Mouse (Mus musculus): ENCODE data around the gene Alox15. TPM values are rescaled to one million over a fixed set of nuclear protein-coding genes. Genes with fewer than 3 reads are reported as not detected.

The Alox15 gene
- polyA plus RNA-seq, 1 experiment from 2014 or later: not detected

DNA sequence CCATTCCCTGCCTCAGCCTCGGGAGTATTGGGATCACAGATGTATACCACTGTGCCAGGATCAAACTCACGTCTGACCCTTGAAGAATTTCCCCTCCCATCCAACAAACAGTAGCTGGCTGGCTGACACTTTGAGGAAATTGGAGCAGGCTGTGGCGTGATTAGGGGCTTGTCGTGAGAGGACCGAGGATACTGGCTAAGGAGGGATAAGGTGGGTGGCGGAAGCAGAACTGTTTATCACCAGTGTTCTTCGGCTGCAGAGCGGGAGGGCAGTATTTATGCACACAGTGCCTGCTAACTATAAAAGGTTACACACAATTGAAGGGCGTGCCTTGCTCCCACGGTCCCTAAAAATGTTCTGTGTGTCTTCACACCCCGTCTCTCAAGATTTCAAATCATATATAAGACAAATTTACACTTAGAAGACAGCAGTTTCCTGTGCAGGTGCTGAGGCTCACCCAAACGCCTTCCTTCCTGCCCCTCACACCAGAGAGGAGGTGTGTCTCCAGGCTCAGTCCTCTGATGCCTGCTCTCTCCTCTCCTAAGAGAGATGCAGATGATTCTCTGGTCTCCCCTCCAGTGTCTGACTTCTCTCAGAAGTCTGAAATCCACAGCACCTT lies 53.9 kb downstream of the Alox15 start:
- 63% methylated on average over 12 of the region's 12 CpGs for WGBS
- Histone ChIP-seq H3K27ac (ENCODE audit: low read depth, low read length) (no peak overlapping the region), H3K4me3 (ENCODE audit: low read depth, low read length) (no peak overlapping the region), H3K27me3 (ENCODE audit: control insufficient read depth, insufficient read depth, low read length) (no peaks in the 10 kb centered on the region), H3K4me2 (ENCODE audit: low read depth) (no peak overlapping the region), H3K36me3 (ENCODE audit: control insufficient read depth, insufficient read depth, low read length) (no peaks in the 10 kb centered on the region), H3K4me1 (ENCODE audit: control insufficient read depth, insufficient read depth, low read length) (no peaks in the 10 kb centered on the region), H3K9me3 (ENCODE audit: control insufficient read depth, low read length) (no peaks in the 10 kb centered on the region), H3K9ac (ENCODE audit: low read length) (no peak overlapping the region)
- no peak for DNase-seq (ENCODE audit: low spot score)
- no peak for ATAC-seq (ENCODE audit: insufficient read depth, low FRiP score, low TSS enrichment)

DNA sequence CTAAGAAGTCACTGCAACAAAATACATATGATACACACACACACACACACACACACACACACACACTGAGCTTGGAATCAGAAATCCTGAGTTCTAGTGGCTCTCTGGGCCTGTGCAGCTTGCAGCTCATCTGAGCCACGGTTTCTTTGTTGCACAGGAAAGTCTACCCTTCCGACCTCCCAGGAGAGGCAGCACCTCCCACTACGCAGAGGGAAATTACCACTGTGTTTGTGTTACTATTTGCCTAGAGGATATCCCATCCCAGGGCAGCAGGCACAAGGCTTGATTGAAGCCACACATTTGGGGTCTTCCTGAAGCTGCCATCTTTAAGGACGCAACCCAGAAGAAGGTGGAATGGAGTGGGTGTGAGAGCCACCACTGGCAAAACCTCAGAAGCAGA lies 54.4 kb downstream of the Alox15 start:
- H3K9ac ChIP-seq (ENCODE audit: low read length): no peak overlapping the region

More for the DNA sequence above, 54.4 kb downstream of the Alox15 start:
- ATAC-seq (ENCODE audit: insufficient read depth, low FRiP score, low TSS enrichment) (no peak), DNase-seq (ENCODE audit: low spot score) (no peak)
- 63% methylated on average over 4 of the region's 4 CpGs for WGBS
- Histone ChIP-seq H3K27me3 (ENCODE audit: control insufficient read depth, insufficient read depth, low read length) (no peaks in the 10 kb centered on the region), H3K27ac (ENCODE audit: low read depth, low read length) (no peak overlapping the region), H3K4me1 (ENCODE audit: control insufficient read depth, insufficient read depth, low read length) (no peaks in the 10 kb centered on the region), H3K9me3 (ENCODE audit: control insufficient read depth, low read length) (no peaks in the 10 kb centered on the region), H3K4me3 (ENCODE audit: low read depth, low read length) (no peak overlapping the region), H3K4me2 (ENCODE audit: low read depth) (no peak overlapping the region), H3K36me3 (ENCODE audit: control insufficient read depth, insufficient read depth, low read length) (no peaks in the 10 kb centered on the region)

Other genes starting within 250 kb of the Alox15 start
- gene Mgl2, start 221.7 kb downstream of the Alox15 start, polyA plus RNA-seq (2014; fragmentation: Nextera tagmentation; extraction: Ambion mirVana): not detected in 2 replicates
- 0.38 and 0.39 TPM in 2 replicates for gene Clec10a, start 195.8 kb downstream of the Alox15 start, polyA plus RNA-seq (2014; fragmentation: Nextera tagmentation; extraction: Ambion mirVana)
- gene Slc16a11, start 139.3 kb downstream of the Alox15 start, polyA plus RNA-seq (2014; fragmentation: Nextera tagmentation; extraction: Ambion mirVana): 0.27 and 0.50 TPM in 2 replicates
- gene Slc16a13, start 131.0 kb downstream of the Alox15 start, polyA plus RNA-seq (2014; fragmentation: Nextera tagmentation; extraction: Ambion mirVana): 14.3 and 16.9 TPM in 2 replicates
- gene Bcl6b, start 122.2 kb downstream of the Alox15 start, polyA plus RNA-seq (2014; fragmentation: Nextera tagmentation; extraction: Ambion mirVana): 6.2 and 7.4 TPM in 2 replicates
- 183 and 204 TPM in 2 replicates for gene 0610010K14Rik, start 114.1 kb downstream of the Alox15 start, polyA plus RNA-seq (2014; fragmentation: Nextera tagmentation; extraction: Ambion mirVana)
- 10.8 and 11.5 TPM in 2 replicates for gene Gm21988, start 112.2 kb downstream of the Alox15 start, polyA plus RNA-seq (2014; fragmentation: Nextera tagmentation; extraction: Ambion mirVana)
- 151 and 160 TPM in 2 replicates for gene Rnasek, start 112.2 kb downstream of the Alox15 start, polyA plus RNA-seq (2014; fragmentation: Nextera tagmentation; extraction: Ambion mirVana)
- 4.0 and 4.7 TPM in 2 replicates for gene Alox12, start 96.7 kb downstream of the Alox15 start, polyA plus RNA-seq (2014; fragmentation: Nextera tagmentation; extraction: Ambion mirVana)
- not detected in 2 replicates for gene Alox12e, start 29.4 kb downstream of the Alox15 start, polyA plus RNA-seq (2014; fragmentation: Nextera tagmentation; extraction: Ambion mirVana)
- 38.3 and 41.8 TPM in 2 replicates for gene Pelp1, start 58.0 kb upstream of the Alox15 start, polyA plus RNA-seq (2014; fragmentation: Nextera tagmentation; extraction: Ambion mirVana)
- 24.2 and 31.0 TPM in 2 replicates for gene Arrb2, start 80.6 kb upstream of the Alox15 start, polyA plus RNA-seq (2014; fragmentation: Nextera tagmentation; extraction: Ambion mirVana)
- gene Med11, start 99.9 kb upstream of the Alox15 start, polyA plus RNA-seq (2014; fragmentation: Nextera tagmentation; extraction: Ambion mirVana): 39.1 and 41.6 TPM in 2 replicates
- 0.19 TPM in 1 of 2 replicates, not detected in the other for gene Zmynd15, start 107.4 kb upstream of the Alox15 start, polyA plus RNA-seq (2014; fragmentation: Nextera tagmentation; extraction: Ambion mirVana)
- gene Cxcl16, start 108.0 kb upstream of the Alox15 start, polyA plus RNA-seq (2014; fragmentation: Nextera tagmentation; extraction: Ambion mirVana): 0.84 and 0.93 TPM in 2 replicates
- gene Tm4sf5, start 153.2 kb upstream of the Alox15 start, polyA plus RNA-seq (2014; fragmentation: Nextera tagmentation; extraction: Ambion mirVana): not detected in 2 replicates
- 0.39 TPM in 1 of 2 replicates, not detected in the other for gene Vmo1, start 162.6 kb upstream of the Alox15 start, polyA plus RNA-seq (2014; fragmentation: Nextera tagmentation; extraction: Ambion mirVana)
- 0.20 TPM in 1 of 2 replicates, not detected in the other for gene Gltpd2, start 167.2 kb upstream of the Alox15 start, polyA plus RNA-seq (2014; fragmentation: Nextera tagmentation; extraction: Ambion mirVana)
- 898 and 923 TPM in 2 replicates for gene Psmb6, start 173.3 kb upstream of the Alox15 start, polyA plus RNA-seq (2014; fragmentation: Nextera tagmentation; extraction: Ambion mirVana)
- not detected in 2 replicates for gene Gm40193, start 180.9 kb upstream of the Alox15 start, polyA plus RNA-seq (2014; fragmentation: Nextera tagmentation; extraction: Ambion mirVana)
- 2.9 and 4.0 TPM in 2 replicates for gene Pld2, start 188.0 kb upstream of the Alox15 start, polyA plus RNA-seq (2014; fragmentation: Nextera tagmentation; extraction: Ambion mirVana)
- gene Mink1, start 210.8 kb upstream of the Alox15 start, polyA plus RNA-seq (2014; fragmentation: Nextera tagmentation; extraction: Ambion mirVana): 15.0 and 16.0 TPM in 2 replicates